Mouse (Mus musculus) adipocyte (in vitro differentiated cells): ENCODE results near the gene Armc10.
"Not testable (repeated sequence)": the region's sequence is repeated elsewhere in the genome, so short reads cannot be mapped to it uniquely, and the experiment has no call there.

Experiments
- DNase-seq: peaks from one replicate; pipeline ENCODE4 v3.0.0-alpha.2; 2016; ENCODE audit warnings: low spot score

Armc10 gene

GRCm38 (mm10) chr5:21702873-21703475, 57.4 kb downstream of the Armc10 start:
- DNase-seq: peak; percentile 46

- DNase-seq: no peak
Observed at GRCm38 (mm10) chr5:21703708-21704107, 58.1 kb downstream of the Armc10 start.

GRCm38 (mm10) chr5:21706546-21706945, 60.9 kb downstream of the Armc10 start:
- peak; percentile 46 for DNase-seq

- DNase-seq: not testable (repeated sequence)
Observed at GRCm38 (mm10) chr5:21708011-21708410, 62.4 kb downstream of the Armc10 start.
